13 mouse cellular contexts compared by ENCODE assay signal in genomic region chr6:53517371-53517945, GRCm38 (mm10).
DNase-seq lines count a peak whose midpoint lies in the region; ATAC-seq lines count a peak whose summit lies in the region.
"Had no signal": no experiment of that assay in that cellular context is flagged by ENCODE, and none has a peak within 500 bp of the region (broad histone marks: within the 10 kb centered on the region; RNA-seq: fewer than 3 reads in every experiment).

No protein-coding gene starts in this region.

- H3K27me3 ChIP-seq in hindbrain, embryonic 13.5 days: no peaks in the 10 kb centered on the region
- no peaks in the 10 kb centered on the region for H3K27me3 ChIP-seq in hindbrain, embryonic 14.5 days (ENCODE audit: control insufficient read depth, insufficient read depth, low read length)
- no peaks in the 10 kb centered on the region for H3K27me3 ChIP-seq in heart, embryonic 11.5 days (ENCODE audit: control insufficient read depth, insufficient read depth, low read length)
- H3K27me3 ChIP-seq in neural tube, embryonic 15.5 days (replicated peaks): 0 out of 2 replicates have a peak, but pooled peaks cover 4% of the 10 kb centered on the region
- H3K27me3 ChIP-seq: embryonic facial prominence, embryonic 13.5 days had no signal

- H3K4me1 ChIP-seq in hindbrain, embryonic 13.5 days (replicated peaks): peaks cover 9% of the 10 kb centered on the region
- no peaks in the 10 kb centered on the region for H3K4me1 ChIP-seq in hindbrain, embryonic 14.5 days (replicated peaks; ENCODE audit: control insufficient read depth, insufficient read depth, low read length)
- H3K4me1 ChIP-seq in heart, embryonic 11.5 days (ENCODE audit: control insufficient read depth, insufficient read depth, low read length): peaks cover 8% of the 10 kb centered on the region
- peaks cover 6% of the 10 kb centered on the region for H3K4me1 ChIP-seq in neural tube, embryonic 15.5 days

- no peaks in the 10 kb centered on the region for H3K36me3 ChIP-seq in hindbrain, embryonic 13.5 days
- no peaks in the 10 kb centered on the region for H3K36me3 ChIP-seq in hindbrain, embryonic 14.5 days (replicated peaks; ENCODE audit: control insufficient read depth, insufficient read depth)
- H3K36me3 ChIP-seq in heart, embryonic 11.5 days (ENCODE audit: control insufficient read depth, insufficient read depth, low read length): no peaks in the 10 kb centered on the region
- H3K36me3 ChIP-seq in neural tube, embryonic 15.5 days: no peaks in the 10 kb centered on the region
- H3K36me3 ChIP-seq: embryonic facial prominence, embryonic 13.5 days had no signal

- no peaks in the 10 kb centered on the region for H3K9me3 ChIP-seq in hindbrain, embryonic 13.5 days
- no peaks in the 10 kb centered on the region for H3K9me3 ChIP-seq in hindbrain, embryonic 14.5 days (ENCODE audit: control insufficient read depth, low read length)
- no peaks in the 10 kb centered on the region for H3K9me3 ChIP-seq in heart, embryonic 11.5 days (replicated peaks; ENCODE audit: control insufficient read depth, low read length)
- no peaks in the 10 kb centered on the region for H3K9me3 ChIP-seq in neural tube, embryonic 15.5 days (replicated peaks)
- H3K9me3 ChIP-seq: embryonic facial prominence, embryonic 13.5 days had no signal

- no peak for ATAC-seq in hindbrain, embryonic 13.5 days (ENCODE audit: low FRiP score)
- no peak for ATAC-seq in hindbrain, embryonic 14.5 days (ENCODE audit: low FRiP score)
- no peak for ATAC-seq in heart, embryonic 11.5 days (replicated peaks; ENCODE audit: insufficient number of reproducible peaks, low FRiP score, low TSS enrichment)
- ATAC-seq in neural tube, embryonic 15.5 days (ENCODE audit: low FRiP score): no peak

- H3K4me2 ChIP-seq in hindbrain, embryonic 13.5 days: no peak overlapping the region
- no peak overlapping the region for H3K4me2 ChIP-seq in hindbrain, embryonic 14.5 days (replicated peaks)
- H3K4me2 ChIP-seq in heart, embryonic 11.5 days: no peak overlapping the region
- H3K4me2 ChIP-seq in neural tube, embryonic 15.5 days: no peak overlapping the region
- H3K4me2 ChIP-seq: embryonic facial prominence, embryonic 13.5 days had no signal

- intact Hi-C loops in left cerebral cortex, postnatal 10 days (cut with DNase I): no loop called here

- no peak overlapping the region for H3K27ac ChIP-seq in hindbrain, embryonic 13.5 days
- no peak overlapping the region for H3K27ac ChIP-seq in hindbrain, embryonic 14.5 days
- 0 out of 2 replicates have a peak overlapping the region, but pooled peaks have one; percentile 10 for H3K27ac ChIP-seq in heart, embryonic 11.5 days (ENCODE audit: low read depth, low read length)
- H3K27ac ChIP-seq in neural tube, embryonic 15.5 days (replicated peaks): no peak overlapping the region
- H3K27ac ChIP-seq: embryonic facial prominence, embryonic 13.5 days had no signal

- H3K4me3 ChIP-seq in hindbrain, embryonic 13.5 days: no peak overlapping the region
- H3K4me3 ChIP-seq in hindbrain, embryonic 14.5 days (replicated peaks; ENCODE audit: low read length): no peak overlapping the region
- no peak overlapping the region for H3K4me3 ChIP-seq in heart, embryonic 11.5 days (ENCODE audit: low read depth, low read length)
- H3K4me3 ChIP-seq in neural tube, embryonic 15.5 days (replicated peaks): no peak overlapping the region
- H3K4me3 ChIP-seq: embryonic facial prominence, embryonic 13.5 days; myocyte had no signal

- WGBS in hindbrain, embryonic 13.5 days: 48% methylated on average over 5 of the region's 5 CpGs
- 48% methylated on average over 5 of the region's 5 CpGs for WGBS in hindbrain, embryonic 14.5 days
- 49% methylated on average over 5 of the region's 5 CpGs for WGBS in heart, embryonic 11.5 days (ENCODE audit: insufficient replicate concordance)
- 48% methylated on average over 5 of the region's 5 CpGs for WGBS in neural tube, embryonic 15.5 days

- DNase-seq in hindbrain, embryonic 14.5 days (ENCODE audit: low spot score): no peak
- DNase-seq in ES-CJ7 (ENCODE audit: low read depth, low spot score): peak; percentile 28
- DNase-seq in ZHBTc4 (ENCODE audit: low read depth, low spot score): peak; percentile 48
- no peak for DNase-seq in left cerebral cortex, postnatal 10 days (ENCODE audit: extremely low spot score in 1 of 2, low spot score in 2 of 2)
- DNase-seq in left cerebral cortex, adult 11 months (ENCODE audit: low spot score): no peak
- DNase-seq: cerebellum, postnatal 14 days; kidney, adult 2 months; kidney, postnatal 36 days had no signal

- peak overlapping the region; percentile 29; the same call in 1 of the 2 replicates for H3K9ac ChIP-seq in hindbrain, embryonic 13.5 days
- H3K9ac ChIP-seq in hindbrain, embryonic 14.5 days: no peak overlapping the region
- no peak overlapping the region for H3K9ac ChIP-seq in heart, embryonic 11.5 days (ENCODE audit: low read depth, low read length)
- H3K9ac ChIP-seq in neural tube, embryonic 15.5 days (replicated peaks): no peak overlapping the region
- H3K9ac ChIP-seq: embryonic facial prominence, embryonic 13.5 days had no signal

Comparison
In these comparisons a context has a peak if more than half of its experiments do, and no peak if none do; other contexts are left out.
1. DNase-seq: peak in ES-CJ7 (single experiment) and ZHBTc4 (single experiment); none in hindbrain, embryonic 14.5 days (single experiment), left cerebral cortex, postnatal 10 days (0 of 2) and left cerebral cortex, adult 11 months (single experiment).